Mouse (Mus musculus) heart, embryonic 12.5 days (tissue): ENCODE measurements around the gene Hist1h4i. TPM values are rescaled to one million over a fixed set of nuclear protein-coding genes. Genes with fewer than 3 reads are reported as not detected.

Source experiments
- ATAC-seq: fragments of 200-750 bp; cut with Nextera tagmentation; 2 replicates; pipeline ENCODE4 v1.8.0; 2017; ENCODE audit warnings: moderate TSS enrichment, moderate library complexity; ENCODE audit not compliant: insufficient number of reproducible peaks, low FRiP score
- H3K27ac ChIP-seq: fragments of 300-500 bp; sonication (generic); 2 replicates; pipeline ENCODE4 v1.5.1; 2016; ENCODE audit warnings: mild to moderate bottlenecking, moderate library complexity; ENCODE audit not compliant: poor library complexity, severe bottlenecking
- H3K27me3 ChIP-seq: fragments of 300-500 bp; sonication (generic); replicated peaks from 2 replicates; pipeline ENCODE4 v1.6.1; 2016; ENCODE audit warnings: mild to moderate bottlenecking, moderate library complexity
- H3K36me3 ChIP-seq: fragments of 300-500 bp; sonication (generic); 2 replicates; pipeline ENCODE4 v1.6.1; 2016; ENCODE audit warnings: mild to moderate bottlenecking, moderate library complexity
- H3K4me1 ChIP-seq: fragments of 300-500 bp; sonication (generic); replicated peaks from 2 replicates; pipeline ENCODE4 v1.6.1; 2016; ENCODE audit warnings: mild to moderate bottlenecking
- H3K4me2 ChIP-seq: fragments of 300-500 bp; sonication (generic); 2 replicates; pipeline ENCODE4 v1.6.1; 2016; ENCODE audit warnings: mild to moderate bottlenecking, moderate library complexity
- H3K4me3 ChIP-seq: fragments of 300-500 bp; sonication (generic); 2 replicates; pipeline ENCODE4 v1.5.1; 2016; ENCODE audit warnings: mild to moderate bottlenecking
- H3K9ac ChIP-seq: fragments of 300-500 bp; sonication (generic); 2 replicates; pipeline ENCODE4 v1.6.1; 2016; ENCODE audit warnings: mild to moderate bottlenecking, moderate library complexity
- H3K9me3 ChIP-seq: fragments of 300-500 bp; sonication (generic); replicated peaks from 2 replicates; pipeline ENCODE4 v1.6.1; 2016; ENCODE audit warnings: mild to moderate bottlenecking, moderate library complexity
- WGBS: fragments of 180-500 bp; shearing (Covaris S2); methylation state at CpG from one replicate; pipeline ENCODE4 v1.1.7; 2016; 5-methylcytosine and 5-hydroxymethylcytosine counted together
- polyA plus RNA-seq: library from polyadenylated mRNA; unstranded; fragments of >200 nt; fragmentation: Nextera tagmentation; extraction: Ambion mirVana; gene quantifications from 2 replicates; pipeline ENCODE4 v1.2.1, GENCODE M21; 2016

The Hist1h4i gene
- polyA plus RNA-seq, 1 experiment from 2014 or later: 10.4 TPM

DNA sequence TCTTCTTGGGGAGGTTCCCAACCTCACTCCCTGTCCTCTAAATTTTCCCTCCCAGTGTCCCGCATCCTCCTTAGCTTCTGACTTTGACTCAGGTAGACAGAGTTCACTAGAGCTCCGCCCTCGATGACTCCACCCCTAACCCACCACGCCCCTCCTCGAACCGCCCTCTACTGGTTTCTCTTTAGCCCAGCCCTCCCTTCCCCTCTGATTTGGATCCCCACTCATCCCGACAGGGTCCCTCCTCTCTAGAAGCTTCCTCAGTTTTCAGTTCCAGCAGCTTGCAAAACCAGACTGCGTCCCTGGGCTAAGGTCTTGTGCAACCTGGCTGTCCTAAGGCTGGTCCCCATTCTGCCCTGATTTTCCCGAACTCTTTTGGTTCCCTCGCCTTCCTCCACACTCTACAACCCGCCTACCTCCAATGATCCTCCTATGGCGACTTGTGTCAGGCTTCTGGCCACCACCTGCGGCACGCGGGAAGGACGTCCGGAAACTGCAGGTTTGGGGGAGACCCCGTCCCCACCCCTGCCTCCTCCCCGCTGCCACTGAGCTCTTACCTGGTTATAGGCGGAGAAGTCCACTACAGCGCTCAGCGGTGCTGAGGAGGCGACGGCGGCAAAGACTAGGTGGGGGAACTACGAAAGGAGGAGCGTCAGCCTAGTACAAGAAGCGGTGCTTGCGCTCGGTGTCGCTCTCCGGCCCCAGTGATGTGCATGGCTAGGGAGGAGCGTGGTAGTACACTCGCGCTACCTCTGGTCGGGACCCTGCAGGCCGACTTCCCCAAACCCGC is 34.6 kb downstream of the Hist1h4i start:
- H3K27ac ChIP-seq: no peak overlapping the region
- WGBS: under 1% methylated on average over 38 of the region's 38 CpGs
- H3K27me3 ChIP-seq: peaks cover 98% of the 10 kb centered on the region
- peak; percentile 84 for ATAC-seq
- H3K4me3 ChIP-seq: peak overlapping the region; percentile 56
- H3K9ac ChIP-seq: peak overlapping the region; percentile 59
- H3K9me3 ChIP-seq: no peaks in the 10 kb centered on the region
- peaks cover 12% of the 10 kb centered on the region; the same call in 1 of the 2 replicates for H3K4me1 ChIP-seq
- no peaks in the 10 kb centered on the region for H3K36me3 ChIP-seq
- peak overlapping the region; percentile 99 for H3K4me2 ChIP-seq

DNA sequence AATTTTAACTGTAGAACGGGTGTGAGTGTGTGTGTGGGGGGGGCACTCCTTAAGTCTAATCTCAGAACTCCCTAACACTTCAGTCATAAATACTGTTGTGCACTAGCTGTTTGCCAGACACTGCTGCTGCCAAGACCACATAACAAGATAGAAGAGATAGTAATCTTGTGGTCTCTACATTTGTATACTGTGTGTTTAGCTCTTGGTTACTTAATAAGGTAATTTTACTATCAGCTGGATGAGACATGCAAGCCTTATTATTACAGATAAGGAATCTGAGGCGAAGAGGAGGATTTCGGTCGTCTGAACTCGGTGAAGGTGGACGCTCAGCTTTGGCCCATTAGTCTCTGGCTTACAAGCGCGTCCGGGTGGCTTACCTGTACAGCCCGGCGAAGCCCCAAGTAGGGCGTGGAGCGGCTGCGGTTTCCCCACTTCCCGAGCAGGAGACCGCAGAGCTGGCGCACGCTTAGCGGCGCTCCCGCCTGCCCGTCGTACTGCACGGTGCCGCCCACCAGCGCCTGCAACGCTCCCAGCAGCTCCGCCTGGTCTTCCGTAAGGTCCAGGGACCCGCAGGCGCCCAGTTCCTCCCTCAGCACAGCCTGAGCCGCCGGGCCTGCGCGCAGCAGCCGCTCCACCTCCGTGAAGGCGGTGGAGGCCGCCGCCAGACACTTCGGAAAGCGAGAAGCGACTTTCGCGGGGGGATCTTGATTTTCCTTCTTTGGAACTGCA is 35.4 kb downstream of the Hist1h4i start:
- Histone ChIP-seq H3K4me2 (peak overlapping the region; percentile 99), H3K9ac (peak overlapping the region; percentile 59), H3K27me3 (peaks cover 100% of the 10 kb centered on the region), H3K4me3 (peak overlapping the region; percentile 56), H3K4me1 (peaks cover 12% of the 10 kb centered on the region; the same call in 1 of the 2 replicates), H3K9me3 (no peaks in the 10 kb centered on the region), H3K36me3 (no peaks in the 10 kb centered on the region), H3K27ac (no peak overlapping the region)
- peak; percentile 65 for ATAC-seq
- under 1% methylated on average over 45 of the region's 45 CpGs for WGBS

DNA sequence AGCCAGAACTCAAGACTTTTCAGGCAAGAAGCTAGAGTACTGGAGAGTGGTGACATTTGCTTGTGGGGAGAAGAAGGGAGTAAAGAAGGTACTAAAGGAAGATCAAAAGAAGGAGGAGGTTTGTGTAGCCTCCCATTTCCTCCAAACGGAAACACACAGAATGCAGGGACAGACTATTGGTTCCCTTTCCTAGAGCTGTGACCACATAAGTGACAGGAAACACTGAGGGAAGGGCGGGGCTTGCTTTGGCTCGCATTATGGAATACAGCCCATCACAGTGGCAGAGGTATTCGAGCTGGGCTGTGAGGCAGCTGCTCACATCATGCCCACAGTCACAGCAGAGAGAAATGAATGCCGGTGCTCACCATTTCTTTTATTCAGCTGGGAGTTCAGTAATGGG is 39.3 kb downstream of the Hist1h4i start:
- Histone ChIP-seq H3K4me3 (no peak overlapping the region), H3K9ac (no peak overlapping the region), H3K36me3 (no peaks in the 10 kb centered on the region), H3K27ac (no peak overlapping the region), H3K9me3 (no peaks in the 10 kb centered on the region), H3K27me3 (peaks cover 95% of the 10 kb centered on the region), H3K4me2 (no peak overlapping the region), H3K4me1 (peaks cover 12% of the 10 kb centered on the region; the same call in 1 of the 2 replicates)
- WGBS: 20% methylated on average over 5 of the region's 5 CpGs
- no peak for ATAC-seq

DNA sequence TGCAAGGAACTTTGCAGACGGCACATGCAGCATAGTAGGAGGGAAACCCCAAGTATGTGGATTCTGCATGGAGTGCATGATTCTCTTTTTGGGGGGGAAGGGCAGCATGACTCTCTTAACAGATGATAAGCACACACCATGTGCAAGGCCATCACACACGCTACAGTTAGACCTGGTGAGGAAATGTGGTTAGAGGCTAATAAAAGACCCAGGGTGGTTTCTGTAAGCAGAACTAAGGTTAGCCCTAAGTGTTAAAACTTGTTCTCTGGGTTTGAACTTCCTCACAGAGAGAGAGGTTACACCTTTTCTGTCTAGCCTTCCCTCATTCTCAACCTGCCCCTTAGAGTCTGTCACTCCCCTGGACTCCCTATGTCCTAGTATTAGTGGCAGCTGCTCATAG is 39.8 kb downstream of the Hist1h4i start:
- 52% methylated on average over 2 of the region's 2 CpGs for WGBS
- H3K4me3 ChIP-seq: no peak overlapping the region
- H3K4me2 ChIP-seq: no peak overlapping the region
- peaks cover 94% of the 10 kb centered on the region for H3K27me3 ChIP-seq
- H3K4me1 ChIP-seq: peaks cover 12% of the 10 kb centered on the region
- no peak for ATAC-seq
- no peak overlapping the region for H3K9ac ChIP-seq
- no peak overlapping the region for H3K27ac ChIP-seq
- H3K9me3 ChIP-seq: no peaks in the 10 kb centered on the region
- H3K36me3 ChIP-seq: no peaks in the 10 kb centered on the region

DNA sequence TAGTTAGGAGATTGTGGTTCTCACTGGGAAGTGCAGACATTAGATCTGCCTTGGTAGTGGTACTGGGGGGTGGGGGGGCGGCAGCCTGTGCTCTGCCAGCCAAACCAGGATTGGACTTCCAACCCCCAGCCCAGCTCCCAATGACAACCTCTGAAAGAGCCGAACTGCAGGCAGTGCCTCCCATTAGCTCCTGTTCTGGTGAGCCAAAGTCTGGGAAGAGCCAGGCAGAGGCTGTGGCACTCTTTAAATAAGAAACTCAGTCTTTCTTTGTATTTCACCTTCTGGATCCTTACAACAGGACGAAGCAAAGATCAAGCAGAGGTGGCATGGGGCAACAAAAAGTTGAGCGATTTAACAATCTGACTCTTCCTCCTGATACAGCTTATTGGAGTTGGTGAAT is 42.0 kb downstream of the Hist1h4i start:
- Histone ChIP-seq H3K9me3 (no peaks in the 10 kb centered on the region), H3K27me3 (peaks cover 72% of the 10 kb centered on the region), H3K27ac (no peak overlapping the region), H3K9ac (no peak overlapping the region), H3K4me2 (no peak overlapping the region), H3K4me1 (peaks cover 6% of the 10 kb centered on the region; the same call in 1 of the 2 replicates), H3K36me3 (no peaks in the 10 kb centered on the region), H3K4me3 (no peak overlapping the region)
- WGBS: 25% methylated on average over 4 of the region's 4 CpGs
- ATAC-seq: no peak

DNA sequence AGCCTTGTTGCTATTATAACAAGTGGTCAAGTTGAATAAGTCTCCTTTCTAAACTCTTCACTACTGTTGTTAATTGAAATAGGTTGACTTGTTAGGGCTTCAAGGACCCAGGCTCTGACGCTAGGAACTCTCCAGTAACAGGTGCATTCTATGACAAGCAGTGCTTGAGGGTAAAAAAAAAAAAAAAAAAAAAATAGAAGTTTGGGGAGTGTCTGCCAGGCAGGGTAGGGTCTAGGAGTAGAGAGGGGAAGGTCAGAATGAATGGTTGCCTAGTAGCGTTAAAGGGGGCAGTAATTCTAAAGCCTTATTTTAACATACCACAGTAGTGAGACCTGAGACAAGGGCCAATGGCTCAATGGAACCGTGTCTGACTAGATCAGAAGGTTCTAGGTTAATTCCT is 42.8 kb downstream of the Hist1h4i start:
- Histone ChIP-seq H3K4me3 (no peak overlapping the region), H3K27me3 (peaks cover 65% of the 10 kb centered on the region), H3K4me2 (no peak overlapping the region), H3K9me3 (no peaks in the 10 kb centered on the region), H3K36me3 (no peaks in the 10 kb centered on the region), H3K4me1 (peaks cover 6% of the 10 kb centered on the region; the same call in 1 of the 2 replicates), H3K9ac (no peak overlapping the region), H3K27ac (no peak overlapping the region)
- ATAC-seq: no peak
- 23% methylated on average over 3 of the region's 3 CpGs for WGBS

DNA sequence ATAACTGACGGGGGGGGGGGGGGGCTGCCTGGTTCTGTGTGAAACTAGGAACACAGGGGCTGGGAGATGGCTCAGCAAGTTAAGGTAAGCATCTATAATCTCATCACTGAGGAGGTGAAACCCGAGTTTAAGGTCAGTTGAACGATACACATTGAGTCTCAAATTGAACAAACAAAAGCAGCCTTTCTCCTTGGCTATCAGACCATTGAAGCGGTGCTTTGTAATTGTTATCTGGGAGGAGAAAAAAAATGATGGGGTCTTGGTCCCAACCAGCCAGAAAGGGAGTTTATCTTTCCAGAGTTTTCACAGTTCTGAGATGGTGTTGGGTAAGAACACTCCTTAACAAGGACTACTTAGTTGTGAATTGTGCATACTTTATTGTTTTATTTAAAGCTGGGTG is 43.3 kb downstream of the Hist1h4i start:
- Histone ChIP-seq H3K27me3 (peaks cover 59% of the 10 kb centered on the region), H3K9ac (no peak overlapping the region), H3K9me3 (no peaks in the 10 kb centered on the region), H3K4me1 (peaks cover 6% of the 10 kb centered on the region; the same call in 1 of the 2 replicates), H3K4me2 (peak overlapping the region; percentile 81), H3K27ac (no peak overlapping the region), H3K36me3 (no peaks in the 10 kb centered on the region), H3K4me3 (peak overlapping the region; percentile 47)
- WGBS: 7% methylated on average over 4 of the region's 4 CpGs
- no peak for ATAC-seq

DNA sequence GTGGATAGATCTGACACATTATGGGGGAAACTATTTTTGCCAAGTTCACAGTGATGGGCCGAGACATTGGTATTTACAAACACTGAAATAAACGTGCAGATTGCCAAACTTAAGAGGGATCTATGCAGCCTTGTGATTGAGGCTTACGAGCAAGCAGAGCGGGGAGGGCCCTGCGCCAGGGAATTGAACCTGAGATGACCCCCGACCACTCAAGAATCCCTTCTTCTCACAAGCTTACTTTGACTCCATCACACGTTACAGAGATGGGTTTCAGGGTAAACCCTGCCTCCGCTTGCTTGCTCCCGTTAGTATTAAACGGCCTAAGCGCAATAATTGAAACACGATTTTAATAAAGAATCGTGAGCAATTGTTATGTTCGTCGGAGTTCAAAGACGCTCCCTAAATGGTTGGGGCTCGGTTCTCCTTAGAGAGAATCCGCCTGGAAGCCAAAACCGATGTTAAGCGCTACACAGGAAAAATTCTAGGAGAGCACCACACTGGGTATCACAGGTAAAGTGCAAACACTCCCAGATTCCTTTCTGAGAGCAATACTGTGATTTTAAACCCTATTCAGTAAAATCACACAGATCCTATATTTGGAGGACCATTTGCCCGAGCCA is 43.9 kb downstream of the Hist1h4i start:
- under 1% methylated on average over 21 of the region's 21 CpGs for WGBS
- no peak overlapping the region for H3K27ac ChIP-seq
- peaks cover 6% of the 10 kb centered on the region; the same call in 1 of the 2 replicates for H3K4me1 ChIP-seq
- H3K9me3 ChIP-seq: no peaks in the 10 kb centered on the region
- no peak for ATAC-seq
- H3K9ac ChIP-seq: 0 out of 2 replicates have a peak overlapping the region, but pooled peaks have one; percentile 11
- peaks cover 54% of the 10 kb centered on the region for H3K27me3 ChIP-seq
- H3K36me3 ChIP-seq: no peaks in the 10 kb centered on the region
- H3K4me2 ChIP-seq: peak overlapping the region; percentile 81
- H3K4me3 ChIP-seq: peak overlapping the region; percentile 47

DNA sequence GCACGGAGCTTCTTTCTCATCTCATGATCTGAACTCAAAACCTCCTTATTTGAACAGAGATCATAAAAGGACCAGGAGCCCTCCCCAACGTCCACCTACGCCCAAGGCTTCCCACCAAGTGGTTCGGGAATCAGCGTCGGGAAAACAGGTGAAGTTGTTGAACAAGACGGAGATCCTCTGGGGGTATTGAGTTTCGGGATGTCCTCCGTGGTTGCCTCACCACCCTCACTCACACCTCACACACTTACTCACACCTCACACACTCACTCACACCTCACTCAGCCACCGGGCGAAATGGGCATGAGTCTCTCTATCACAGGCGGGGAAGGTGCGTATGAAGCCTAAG is 44.3 kb downstream of the Hist1h4i start:
- no peak for ATAC-seq
- no peaks in the 10 kb centered on the region for H3K9me3 ChIP-seq
- H3K27ac ChIP-seq: no peak overlapping the region
- 1% methylated on average over 13 of the region's 13 CpGs for WGBS
- H3K27me3 ChIP-seq: peaks cover 49% of the 10 kb centered on the region
- H3K4me2 ChIP-seq: peak overlapping the region; percentile 81
- peaks cover 6% of the 10 kb centered on the region; the same call in 1 of the 2 replicates for H3K4me1 ChIP-seq
- H3K9ac ChIP-seq: 0 out of 2 replicates have a peak overlapping the region, but pooled peaks have one; percentile 11
- no peaks in the 10 kb centered on the region for H3K36me3 ChIP-seq
- H3K4me3 ChIP-seq: peak overlapping the region; percentile 47

DNA sequence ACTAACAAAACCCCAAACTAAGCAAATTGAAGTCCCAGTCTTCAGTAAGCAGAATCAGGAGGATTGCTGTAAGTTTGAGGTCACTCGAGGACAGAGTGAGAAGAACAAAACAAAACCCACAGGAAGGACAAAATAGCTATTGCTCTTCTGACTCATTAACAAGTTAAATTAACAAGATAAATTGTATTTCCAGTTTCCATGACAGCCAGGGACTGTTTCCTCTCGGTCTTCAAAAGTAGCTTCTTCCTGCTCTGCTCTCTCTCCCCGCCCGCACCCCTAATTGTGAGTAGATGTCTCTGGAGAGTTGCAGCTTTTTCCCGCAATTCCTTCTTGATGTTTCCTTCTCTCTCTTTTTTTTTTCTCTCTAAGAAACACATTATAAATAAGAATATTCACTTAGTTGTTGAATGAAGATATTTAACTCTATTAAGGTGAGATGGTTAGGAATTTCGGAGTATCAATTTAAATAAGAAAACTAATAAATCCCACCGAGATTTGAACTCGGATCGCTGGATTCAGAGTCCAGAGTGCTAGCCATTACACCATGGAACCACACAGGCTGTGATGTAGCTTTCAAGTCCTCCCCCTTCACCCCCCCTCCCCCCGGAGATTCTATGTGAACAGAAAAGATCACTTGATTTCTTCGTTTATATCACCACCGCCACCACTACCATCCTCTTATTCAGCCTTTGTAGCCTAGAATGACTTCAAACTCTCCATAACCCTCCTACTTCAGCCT is 44.9 kb downstream of the Hist1h4i start:
- ATAC-seq: no peak
- Histone ChIP-seq H3K9ac (no peak overlapping the region), H3K27ac (no peak overlapping the region), H3K4me3 (peak overlapping the region; percentile 54), H3K4me2 (peak overlapping the region; percentile 81), H3K36me3 (no peaks in the 10 kb centered on the region), H3K9me3 (0 out of 2 replicates have a peak, but pooled peaks cover 2% of the 10 kb centered on the region), H3K4me1 (peaks cover 6% of the 10 kb centered on the region; the same call in 1 of the 2 replicates), H3K27me3 (peaks cover 43% of the 10 kb centered on the region)
- 2% methylated on average over 12 of the region's 12 CpGs for WGBS
